Mouse (Mus musculus) liver, postnatal 0 days (tissue): ENCODE measurements at regions not wholly inside any gene's neighbourhood (a gene's known extent, or its start where the extent isn't known, plus 50 kb on each side); places are given as distances from the start of the nearest gene placed in this dataset.

Experiments
- CTCF ChIP-seq: sonication (generic); IDR thresholded peaks from 2 replicates; pipeline ENCODE4 v1.5.1; 2016; ENCODE audit warnings: antibody characterized with exemption, low read depth
- EP300 ChIP-seq: IDR thresholded peaks from 2 replicates; pipeline ENCODE4 v1.6.1; 2016; ENCODE audit warnings: antibody characterized with exemption, low read depth, mild to moderate bottlenecking

GRCm38 (mm10) chr17:88158550-88158949 is 93.5 kb upstream of the Fbxo11 start:
- TF ChIP-seq EP300 = no peak
- TF ChIP-seq CTCF = no peak
